Mouse (Mus musculus) E14TG2a.4 (cell line): ENCODE data around the gene Mgea5.

Source experiments
- CTCF ChIP-seq: conservative IDR thresholded peaks from 2 replicates; pipeline ENCODE4 v1.5.1; 2014; ENCODE audit warnings: low read length
- NANOG ChIP-seq: IDR thresholded peaks from 2 replicates; pipeline ENCODE4 v1.6.1; 2014; ENCODE audit warnings: borderline replicate concordance, low read length, mixed read lengths
- POU5F1 ChIP-seq: IDR thresholded peaks from 2 replicates; pipeline ENCODE4 v1.6.1; 2014; ENCODE audit warnings: low read length, borderline replicate concordance

GRCm38 (mm10) chr19:45753551-45753950 lies 30.1 kb downstream of the Mgea5 start:
- TF ChIP-seq CTCF, result no peak
- TF ChIP-seq POU5F1, result no peak
- TF ChIP-seq NANOG, result no peak
